Mouse (Mus musculus) ovary, postnatal 10 days (tissue): ENCODE data around the gene Gm20715.
"Not testable (repeated sequence)": the region's sequence is repeated elsewhere in the genome, so short reads cannot be mapped to it uniquely, and the experiment has no call there.

Source experiments
- DNase-seq: peaks from one replicate; pipeline ENCODE4 v3.0.0; 2022; ENCODE audit warnings: low spot score

Gm20715 gene

DNA sequence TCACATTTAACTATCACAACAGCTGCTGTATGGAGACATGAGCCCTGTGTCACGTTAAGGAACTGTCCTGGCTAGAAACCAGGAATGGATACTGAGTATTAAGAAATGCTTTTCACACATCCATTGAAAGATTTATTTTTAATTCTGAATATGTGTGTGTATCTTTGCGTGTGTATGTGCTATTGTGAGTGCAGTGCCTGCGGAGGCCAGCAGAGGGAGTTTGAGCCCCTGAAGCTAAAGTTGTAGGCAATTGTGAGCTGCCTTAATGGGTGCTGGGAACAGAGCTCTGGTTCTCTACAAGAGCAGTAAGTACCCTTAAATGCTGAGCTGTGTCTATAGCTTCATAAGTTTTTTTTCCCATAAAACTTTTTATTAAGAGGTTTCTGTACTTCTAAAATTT, 19.3 kb downstream of the Gm20715 start:
- DNase-seq: no peak

DNA sequence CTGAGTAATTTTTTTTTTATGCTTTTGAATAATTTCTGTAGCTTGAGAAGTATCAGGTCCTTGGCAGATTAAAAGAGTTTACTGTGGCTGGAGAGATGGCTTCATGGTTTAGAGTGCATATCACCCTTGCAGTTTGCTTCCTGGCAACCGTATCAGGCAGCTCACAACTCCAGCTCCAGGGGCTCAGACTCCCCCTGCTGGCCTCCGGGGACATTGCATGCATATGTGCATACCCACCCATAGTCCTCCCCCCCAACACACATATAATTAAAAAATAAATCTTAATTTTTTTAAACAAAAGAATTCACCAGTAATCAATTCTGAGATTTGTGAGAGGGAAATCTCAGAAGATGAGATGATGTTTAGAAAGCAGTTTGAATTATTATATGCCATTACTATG, 20.3 kb downstream of the Gm20715 start:
- no peak for DNase-seq

DNA sequence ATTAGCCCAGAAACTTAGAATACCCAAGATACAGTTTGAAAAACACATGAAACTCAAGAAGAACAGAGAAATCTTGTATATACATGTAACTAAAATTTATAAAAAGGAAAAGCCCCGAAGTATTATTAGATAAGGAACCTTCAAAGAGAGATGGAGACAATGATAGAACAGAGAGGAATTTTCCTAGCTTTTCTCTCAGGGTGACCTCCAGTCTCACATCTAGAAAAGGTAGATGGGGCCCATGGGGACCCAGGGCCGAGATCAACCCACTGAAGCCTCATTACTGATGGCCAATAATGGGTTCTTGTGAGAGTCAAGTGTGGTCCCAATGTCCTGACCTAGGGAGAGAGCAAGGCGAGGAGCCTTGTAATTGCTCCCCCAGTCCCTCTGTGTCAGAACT, 28.3 kb downstream of the Gm20715 start, which contains the start of gene Olfr1344:
Gene Olfr1344, plus strand, starts transcription at position 301 of the 400 bp plus-strand sequence.
- no peak for DNase-seq

DNA sequence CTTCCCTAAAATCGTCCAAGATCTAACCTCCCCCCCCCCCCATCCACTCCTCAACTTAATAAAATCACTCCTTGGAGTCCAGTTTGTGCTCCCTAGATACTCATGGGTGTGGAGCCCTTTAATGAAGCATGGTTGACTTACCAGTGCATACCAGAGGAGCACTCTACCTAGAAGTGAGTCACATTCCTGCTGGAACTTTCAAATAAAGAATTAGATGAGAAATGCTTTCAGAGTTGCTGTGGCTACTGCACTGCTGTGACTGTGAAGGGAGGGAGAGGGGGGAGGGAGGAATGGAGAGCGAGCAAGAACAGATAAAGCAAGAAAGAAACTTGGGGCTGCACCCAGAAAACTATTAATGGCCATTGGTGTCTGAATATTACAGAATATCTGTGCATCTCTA, 31.1 kb downstream of the Gm20715 start:
- DNase-seq: no peak

DNA sequence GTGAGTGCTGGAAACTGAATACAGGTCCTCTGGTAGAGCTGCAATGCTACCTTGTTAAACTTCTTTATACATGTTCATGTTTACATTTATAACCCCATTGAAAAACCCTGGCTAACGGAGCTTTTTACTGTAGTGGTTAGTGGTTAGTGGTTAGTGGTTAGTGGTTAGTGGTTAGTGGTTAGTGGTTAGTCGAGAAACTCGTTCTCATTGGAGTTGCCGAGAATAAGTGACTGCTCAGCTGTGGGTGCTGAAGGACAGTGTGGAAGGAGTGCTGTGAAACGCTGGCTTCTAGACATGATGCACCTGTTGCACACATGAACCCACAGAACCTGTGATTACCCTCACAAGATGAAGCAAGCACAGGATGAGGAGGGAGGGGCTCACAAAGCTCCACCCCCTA, 37.7 kb downstream of the Gm20715 start:
- DNase-seq: no peak

DNA sequence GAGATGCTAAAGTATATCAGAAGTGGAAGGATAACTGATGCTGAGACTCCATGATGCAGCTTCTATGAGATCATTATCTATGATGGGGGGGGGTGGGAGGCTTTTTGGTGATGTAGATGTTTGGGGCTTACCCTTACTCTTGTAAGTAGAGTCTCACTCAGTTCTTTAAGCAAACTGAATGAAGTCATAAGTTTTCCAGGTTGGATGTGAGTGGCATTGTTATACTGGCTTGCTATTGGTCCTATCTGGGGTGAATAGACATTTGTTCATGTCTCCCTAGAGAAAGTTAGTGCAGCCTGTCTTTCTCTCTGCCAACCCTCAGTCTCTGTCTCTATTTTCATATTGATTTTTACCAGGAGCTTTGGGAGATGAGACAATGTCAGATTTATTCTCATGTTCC, 45.8 kb downstream of the Gm20715 start, which contains the start of gene Olfr1336:
Gene Olfr1336, plus strand, starts transcription at position 301 of the 400 bp plus-strand sequence.
- no peak for DNase-seq

DNA sequence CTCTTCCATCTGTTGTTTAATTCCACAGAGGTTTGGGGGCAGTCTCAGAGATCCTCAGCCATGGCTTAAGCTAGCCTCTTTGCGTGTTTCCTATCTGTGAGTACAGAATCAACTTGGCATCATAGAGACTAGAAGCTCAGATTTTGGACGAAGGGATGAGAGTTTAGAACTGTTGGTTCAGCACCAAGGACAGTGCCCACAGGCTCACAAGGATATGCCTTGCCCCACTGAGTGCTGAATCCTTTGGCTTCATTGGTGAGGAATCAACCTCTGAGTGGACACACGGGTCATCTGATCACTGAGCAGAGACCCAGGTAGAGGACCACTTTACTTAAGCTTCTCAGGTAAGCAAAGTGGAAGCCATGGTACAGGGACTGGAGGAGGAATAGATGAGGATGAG, 46.3 kb downstream of the Gm20715 start:
- no peak for DNase-seq

DNA sequence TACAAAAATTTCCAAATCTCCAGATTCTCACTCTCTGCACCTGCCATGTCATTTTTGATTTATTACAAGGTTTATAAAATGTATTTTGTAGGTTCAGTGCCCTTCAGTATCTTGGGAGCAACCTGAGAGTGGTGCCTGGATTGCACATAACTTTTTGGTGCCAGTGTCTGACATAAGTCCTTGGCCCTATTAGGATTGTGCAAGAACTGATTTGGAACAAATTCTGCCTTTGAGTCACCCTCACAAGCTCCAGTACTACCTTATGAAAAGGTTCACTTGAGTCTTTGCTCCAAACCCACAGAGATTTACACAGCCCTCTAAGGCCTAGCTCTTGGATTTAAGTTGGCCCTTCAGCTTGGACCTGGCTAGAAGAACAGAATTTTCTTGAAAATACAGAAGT, 56.9 kb downstream of the Gm20715 start, which contains the start of gene Olfr1346:
Gene Olfr1346, plus strand, starts transcription at position 151 of the 400 bp plus-strand sequence.
- DNase-seq: no peak

DNA sequence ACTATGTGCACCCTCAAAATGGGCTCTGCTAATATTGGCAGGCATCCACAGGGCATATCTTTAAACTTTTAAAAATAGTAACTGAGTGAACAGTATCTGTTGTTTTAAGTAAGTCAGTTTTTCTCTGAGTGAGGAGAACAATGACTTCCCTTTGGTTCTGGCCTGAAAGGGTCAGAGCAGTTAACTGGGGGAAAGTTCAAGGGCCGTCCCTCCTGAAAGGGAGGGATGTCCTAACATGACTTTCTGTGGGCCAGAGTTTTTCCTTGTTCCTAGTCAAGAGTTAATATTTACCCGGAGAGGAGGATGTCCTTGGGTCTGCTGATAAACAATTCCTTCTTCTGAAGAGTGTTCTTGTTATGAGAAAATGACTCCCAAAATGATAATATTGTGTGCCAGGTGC, 67.6 kb downstream of the Gm20715 start:
- DNase-seq: not testable (repeated sequence)

DNA sequence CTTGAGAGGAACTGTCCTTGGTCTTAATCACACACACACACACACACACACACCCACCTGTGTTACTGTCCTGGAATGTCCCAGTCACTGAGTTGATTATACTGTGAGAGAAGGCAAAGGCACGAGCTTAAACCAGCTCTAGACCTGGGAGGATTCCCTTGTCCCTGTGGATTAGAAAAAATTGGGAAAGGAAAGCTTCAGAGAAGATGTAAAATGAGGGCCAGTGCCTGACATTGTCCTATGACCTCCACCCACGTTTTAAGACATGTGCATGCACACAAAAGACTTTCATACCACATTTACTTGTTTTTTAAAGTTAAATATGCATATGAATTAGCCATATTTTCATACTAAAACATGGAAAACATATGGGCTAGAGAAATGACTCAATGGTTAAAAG, 76.8 kb downstream of the Gm20715 start, which contains the start of gene Olfr5:
Gene Olfr5, minus strand, starts transcription at position 101 of the 400 bp plus-strand sequence.
- DNase-seq: no peak
